Mouse (Mus musculus) lung, adult 2 months (tissue): Measurements from ENCODE around the gene Zfp106.
"Not testable (repeated sequence)": the region's sequence is repeated elsewhere in the genome, so short reads cannot be mapped to it uniquely, and the experiment has no call there.

Experiments used
- CTCF ChIP-seq: fragments of 200-500 bp; IDR thresholded peaks from 2 replicates; pipeline ENCODE4 v1.5.1; 2011; ENCODE audit warnings: mild to moderate bottlenecking, low read length, control low read depth; ENCODE audit not compliant: insufficient read depth
- POLR2A ChIP-seq: fragments of 200-500 bp; IDR thresholded peaks from 2 replicates; pipeline ENCODE4 v1.6.1; 2011; ENCODE audit warnings: low read depth, mild to moderate bottlenecking, control low read depth, low read length, borderline replicate concordance; ENCODE audit errors: extremely low read depth

DNA sequence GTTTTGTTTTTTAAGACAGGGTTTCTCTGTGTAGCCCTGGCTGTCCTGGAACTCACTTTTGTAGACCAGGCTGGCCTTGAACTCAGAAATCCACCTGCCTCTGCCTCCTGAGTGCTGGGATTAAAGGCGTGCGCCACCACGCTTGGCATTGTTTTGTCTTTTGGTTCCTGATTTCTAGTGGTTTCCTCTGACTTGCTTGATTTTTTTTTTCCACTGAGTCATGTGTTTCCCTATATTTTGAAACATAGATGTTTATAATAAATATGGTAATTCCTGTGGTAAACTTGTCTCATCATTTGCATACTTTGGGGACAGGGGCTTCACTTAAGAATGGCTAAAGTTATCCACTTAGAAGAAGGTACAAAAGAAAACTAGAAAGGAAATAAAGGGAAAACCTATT is 8.5 kb upstream of the Zfp106 start:
- not testable (repeated sequence) for TF ChIP-seq POLR2A, CTCF
